Mouse (Mus musculus): ENCODE measurements around the gene Baz1b.
"Not testable (repeated sequence)": the region's sequence is repeated elsewhere in the genome, so short reads cannot be mapped to it uniquely, and the experiment has no call there.

Baz1b gene

DNA sequence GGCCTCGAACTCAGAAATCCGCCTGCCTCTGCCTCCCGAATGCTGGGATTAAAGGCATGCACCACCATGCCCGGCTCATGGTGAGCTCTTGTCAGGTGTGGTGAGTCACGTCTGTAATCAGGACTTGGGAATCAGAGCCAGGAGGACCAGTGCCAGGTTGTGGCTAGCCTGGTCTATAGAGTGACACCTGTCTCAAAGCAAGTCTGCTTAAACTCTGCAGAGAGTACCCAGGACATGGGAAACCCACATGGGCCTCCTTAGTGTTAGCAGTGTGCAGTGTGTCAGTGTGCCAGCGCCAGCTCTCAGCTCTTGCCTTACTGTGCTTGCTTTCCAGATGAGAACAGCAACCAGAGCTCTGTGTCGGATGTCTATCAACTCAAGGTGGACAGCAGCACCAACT is 7.4 kb upstream of the Baz1b start:
- no peak for DNase-seq (ENCODE audit: low spot score)

DNA sequence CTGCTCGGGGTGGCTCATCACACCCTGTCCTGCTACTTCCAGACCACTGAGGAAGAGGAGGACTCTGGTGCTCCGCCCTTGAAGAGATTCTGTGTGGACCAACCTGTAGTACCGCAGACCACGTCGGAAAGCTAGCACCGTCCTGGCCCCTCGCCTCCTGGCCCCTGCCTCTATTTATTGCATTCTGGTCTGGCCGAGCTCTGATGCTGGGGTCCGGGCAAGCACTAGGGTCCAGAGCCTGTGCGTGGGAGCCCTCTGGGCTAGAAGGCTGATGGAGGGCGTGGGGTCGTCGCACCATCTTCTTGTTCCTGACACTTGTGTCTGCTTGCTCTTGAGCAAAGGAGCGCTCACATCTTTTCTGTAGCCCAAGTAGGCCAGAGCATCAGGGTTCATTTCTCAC is 6.3 kb upstream of the Baz1b start:
- DNase-seq (ENCODE audit: low spot score), result no peak

GRCm38 (mm10) chr5:135181776-135182175 is 5.3 kb upstream of the Baz1b start:
- no peak for DNase-seq (ENCODE audit: low spot score)

DNA sequence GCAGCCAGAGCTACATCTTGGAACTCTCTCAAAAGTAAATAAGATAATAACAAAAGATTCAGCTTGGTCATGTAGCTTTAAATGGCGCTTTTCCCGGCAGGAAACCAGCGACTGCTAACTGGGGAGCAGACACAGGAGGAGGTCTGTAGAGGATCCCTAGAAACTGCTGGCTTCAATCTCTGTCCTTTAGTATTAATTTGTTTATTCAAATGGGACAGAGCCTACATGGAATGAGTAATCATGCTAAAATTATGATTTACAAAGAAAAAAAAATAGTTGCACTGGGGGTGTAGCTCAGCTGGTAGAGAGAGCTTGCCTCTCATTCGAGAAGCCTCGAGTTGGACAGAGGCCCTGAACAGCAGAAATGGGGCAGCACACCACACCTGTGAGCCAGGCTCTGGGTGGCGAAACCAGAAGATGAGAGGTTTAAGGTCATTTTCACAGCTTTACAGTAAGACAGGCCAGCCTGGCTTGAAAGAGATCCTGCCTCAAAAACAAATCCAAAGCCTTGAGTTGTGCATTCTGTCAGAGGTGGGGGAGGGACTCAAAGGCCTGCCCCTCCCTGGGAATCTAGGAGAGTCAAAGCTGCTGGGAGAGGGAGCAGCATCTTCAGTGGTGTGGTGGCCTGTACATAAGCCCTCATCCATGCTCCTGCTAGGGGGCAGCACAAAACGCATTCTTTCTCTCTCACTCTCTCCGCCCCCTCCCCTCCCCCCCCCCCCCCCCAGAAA is 3.8 kb upstream of the Baz1b start:
- DNase-seq (ENCODE audit: low spot score), result no peak

- no peak for DNase-seq (ENCODE audit: low spot score)
Measured at GRCm38 (mm10) chr5:135185016-135185415, 2.0 kb upstream of the Baz1b start.

- DNase-seq (ENCODE audit: low spot score), result no peak
Measured at GRCm38 (mm10) chr5:135185596-135185995, 1.5 kb upstream of the Baz1b start.

- no peak for DNase-seq (ENCODE audit: low spot score)
Measured at GRCm38 (mm10) chr5:135186231-135186620, 838 bp upstream of the Baz1b start.

DNA sequence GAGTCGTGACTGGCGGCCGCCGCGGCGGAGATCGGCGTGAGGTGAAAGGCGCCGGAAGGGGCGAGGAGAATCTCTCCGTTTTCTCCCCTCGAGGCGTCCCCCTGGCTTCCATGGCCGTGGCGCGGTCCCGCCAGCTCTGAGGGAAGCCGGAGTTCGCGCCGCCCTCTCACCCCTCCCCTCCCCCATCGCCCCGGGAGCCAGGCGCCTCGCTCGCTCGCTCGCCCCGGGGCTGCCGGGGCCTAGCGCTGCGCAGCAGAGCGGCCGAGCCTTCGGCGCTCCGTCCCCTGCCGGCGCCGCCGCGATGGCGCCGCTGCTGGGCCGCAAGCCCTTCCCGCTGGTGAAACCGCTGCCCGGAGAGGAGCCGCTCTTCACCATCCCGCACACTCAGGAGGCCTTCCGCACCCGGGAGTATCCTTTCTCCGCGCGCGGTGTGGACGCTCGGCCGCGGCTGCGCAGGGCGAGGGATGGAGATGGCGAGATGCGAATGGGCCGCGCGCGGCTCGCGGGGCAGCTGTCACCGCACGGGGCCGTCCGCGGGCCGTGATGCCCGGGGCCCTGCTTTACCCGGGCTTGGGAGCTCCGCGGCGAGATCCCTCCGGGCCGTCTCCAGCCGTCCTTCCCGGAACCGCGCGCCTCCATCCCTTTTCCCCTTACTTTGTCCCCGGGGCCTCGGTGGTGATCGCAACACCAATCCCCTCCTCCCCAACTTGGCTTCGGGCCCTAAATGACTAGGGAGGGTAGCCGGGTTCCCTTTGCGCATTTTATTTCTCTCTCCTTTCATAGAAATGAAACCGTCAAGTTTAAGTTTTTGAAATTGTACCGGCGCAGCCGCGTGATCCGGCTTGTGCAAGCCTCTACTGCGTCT is 517 bp downstream of the Baz1b start:
- DNase-seq (ENCODE audit: low spot score), result no peak

- DNase-seq (ENCODE audit: low spot score), result no peak
Measured at GRCm38 (mm10) chr5:135188214-135188554, 1.1 kb downstream of the Baz1b start.

GRCm38 (mm10) chr5:135189281-135190022 is 2.4 kb downstream of the Baz1b start:
- DNase-seq (ENCODE audit: low spot score), result no peak

GRCm38 (mm10) chr5:135191620-135192019 is 4.6 kb downstream of the Baz1b start:
- no peak for DNase-seq (ENCODE audit: low spot score)

GRCm38 (mm10) chr5:135192431-135192830 is 5.4 kb downstream of the Baz1b start:
- DNase-seq (ENCODE audit: low spot score), result no peak

- no peak for DNase-seq (ENCODE audit: low spot score)
Measured at GRCm38 (mm10) chr5:135196367-135196766, 9.3 kb downstream of the Baz1b start.

DNA sequence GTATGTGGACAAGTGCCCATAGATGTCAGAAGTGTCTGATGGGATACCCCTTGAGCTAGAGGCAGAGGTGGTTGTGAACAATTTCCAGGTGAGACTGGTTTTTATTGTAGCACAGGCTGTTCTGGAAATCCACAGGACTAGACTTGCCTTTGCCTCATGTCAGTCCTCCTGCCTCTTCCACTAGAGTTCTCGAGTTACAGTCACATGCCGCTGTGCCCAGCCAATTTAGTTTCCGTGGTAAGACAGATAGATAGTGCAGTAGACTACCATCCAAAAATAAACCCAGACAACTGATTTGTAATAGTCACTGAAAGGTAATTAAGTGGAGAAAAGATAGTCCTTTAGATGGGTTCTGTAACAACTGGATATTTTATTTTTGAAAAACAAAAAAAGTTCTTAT is 15.7 kb downstream of the Baz1b start:
- DNase-seq (ENCODE audit: low spot score), result no peak

- no peak for DNase-seq (ENCODE audit: low spot score)
Measured at GRCm38 (mm10) chr5:135208197-135208596, 21.1 kb downstream of the Baz1b start.

DNA sequence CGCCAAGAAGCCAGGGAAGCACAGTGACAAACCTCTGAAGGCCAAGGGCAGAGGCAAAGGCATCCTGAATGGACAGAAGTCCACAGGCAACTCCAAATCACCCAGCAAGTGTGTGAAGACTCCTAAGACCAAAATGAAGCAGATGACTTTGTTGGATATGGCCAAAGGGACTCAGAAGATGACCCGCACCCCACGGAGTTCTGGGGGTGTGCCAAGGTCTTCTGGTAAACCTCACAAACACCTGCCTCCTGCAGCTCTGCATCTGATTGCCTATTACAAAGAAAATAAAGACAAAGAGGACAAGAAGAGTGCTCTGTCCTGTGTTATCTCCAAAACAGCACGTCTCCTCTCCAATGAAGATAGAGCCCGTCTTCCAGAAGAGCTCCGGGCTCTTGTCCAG is 29.8 kb downstream of the Baz1b start:
- DNase-seq (ENCODE audit: low spot score), result no peak

DNA sequence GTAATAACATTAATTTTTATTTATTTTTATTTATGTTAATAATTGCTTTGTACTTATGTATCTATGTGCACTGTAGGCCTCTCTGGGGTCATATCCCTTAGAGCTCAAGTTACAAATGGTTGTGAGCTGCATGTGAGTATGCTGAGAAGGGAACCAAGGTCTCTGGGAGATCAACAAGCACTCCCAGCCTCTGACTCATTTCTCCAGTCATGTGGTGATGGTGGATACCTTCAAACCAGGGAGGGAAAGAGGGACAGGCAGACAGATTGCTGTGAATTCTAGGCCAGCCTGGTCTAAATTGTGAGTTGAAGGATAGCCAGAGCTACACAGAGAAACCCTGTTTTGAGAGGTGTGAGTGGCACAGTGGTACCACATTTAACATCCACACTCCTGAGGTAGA is 33.9 kb downstream of the Baz1b start:
- no peak for DNase-seq (ENCODE audit: low spot score)

- no peak for DNase-seq (ENCODE audit: low spot score)
Measured at GRCm38 (mm10) chr5:135222066-135222465, 35.0 kb downstream of the Baz1b start.

GRCm38 (mm10) chr5:135224169-135224568 is 37.1 kb downstream of the Baz1b start:
- no peak for DNase-seq (ENCODE audit: low spot score)

- DNase-seq (ENCODE audit: low spot score), result not testable (repeated sequence)
Measured at GRCm38 (mm10) chr5:135225879-135226278, 38.8 kb downstream of the Baz1b start.

- DNase-seq (ENCODE audit: low spot score), result no peak
Measured at GRCm38 (mm10) chr5:135230186-135230585, 43.1 kb downstream of the Baz1b start.

- DNase-seq (ENCODE audit: low spot score), result no peak
Measured at GRCm38 (mm10) chr5:135233166-135233920, 46.3 kb downstream of the Baz1b start.
